Mouse (Mus musculus): ENCODE measurements around the gene Zfp367. TPM values are rescaled to one million over a fixed set of nuclear protein-coding genes. Genes with fewer than 3 reads are reported as not detected.

Gene Zfp367
- polyA plus RNA-seq, 1 experiment from 2014 or later = 23.0 TPM

Other genes with a start within 250 kb of the Zfp367 start
- not detected in 2 replicates for gene Hsd17b3, start 64.0 kb downstream of the Zfp367 start, polyA plus RNA-seq (2014; fragmentation: Nextera tagmentation; extraction: Ambion mirVana)
- gene Slc35d2, start 23.8 kb downstream of the Zfp367 start, polyA plus RNA-seq (2014; fragmentation: Nextera tagmentation; extraction: Ambion mirVana) = 5.7 and 8.7 TPM in 2 replicates
- gene Habp4, start 8.6 kb upstream of the Zfp367 start, polyA plus RNA-seq (2014; fragmentation: Nextera tagmentation; extraction: Ambion mirVana) = 29.8 and 30.6 TPM in 2 replicates
- 12.7 and 14.7 TPM in 2 replicates for gene Cdc14b, start 122.1 kb upstream of the Zfp367 start, polyA plus RNA-seq (2014; fragmentation: Nextera tagmentation; extraction: Ambion mirVana)
- gene Aaed1, start 159.5 kb upstream of the Zfp367 start, polyA plus RNA-seq (2014; fragmentation: Nextera tagmentation; extraction: Ambion mirVana) = 30.1 and 31.8 TPM in 2 replicates
- 213 and 225 TPM in 2 replicates for gene Ctsl, start 217.7 kb upstream of the Zfp367 start, polyA plus RNA-seq (2014; fragmentation: Nextera tagmentation; extraction: Ambion mirVana)

All from embryonic facial prominence, embryonic 14.5 days (tissue).